Mouse (Mus musculus) CD4-positive helper T cell, adult 2 months (primary cell): ENCODE measurements around the gene Sec16b.

Source experiments
- DNase-seq: peaks from one replicate; pipeline ENCODE4 v3.0.0-alpha.2; 2012; ENCODE audit warnings: low read depth, missing footprints, low spot score

Gene Sec16b

GRCm38 (mm10) chr1:157558145-157558544 is 51.6 kb downstream of the Sec16b start:
- no peak for DNase-seq

- DNase-seq, result no peak
Measured at GRCm38 (mm10) chr1:157559986-157560385, 53.5 kb downstream of the Sec16b start.

GRCm38 (mm10) chr1:157560654-157561386 is 54.3 kb downstream of the Sec16b start:
- DNase-seq, result peak; percentile 8

- DNase-seq, result no peak
Measured at GRCm38 (mm10) chr1:157567819-157568218, 61.3 kb downstream of the Sec16b start.

GRCm38 (mm10) chr1:157569263-157570090 is 62.9 kb downstream of the Sec16b start:
- no peak for DNase-seq

GRCm38 (mm10) chr1:157575316-157575715 is 68.8 kb downstream of the Sec16b start:
- DNase-seq, result no peak

- DNase-seq, result no peak
Measured at GRCm38 (mm10) chr1:157578336-157578735, 71.8 kb downstream of the Sec16b start.

GRCm38 (mm10) chr1:157586556-157586955 is 80.0 kb downstream of the Sec16b start:
- no peak for DNase-seq

- DNase-seq, result no peak
Measured at GRCm38 (mm10) chr1:157592039-157592438, 85.5 kb downstream of the Sec16b start.

GRCm38 (mm10) chr1:157594561-157594960 is 88.0 kb downstream of the Sec16b start:
- DNase-seq, result no peak

- DNase-seq, result no peak
Measured at GRCm38 (mm10) chr1:157595165-157595564, 88.6 kb downstream of the Sec16b start.

GRCm38 (mm10) chr1:157604513-157604912 is 98.0 kb downstream of the Sec16b start:
- DNase-seq, result no peak
